Mouse (Mus musculus) C3H10T1/2 (cell line): ENCODE measurements around the gene Gm11563. TPM values are rescaled to one million over a fixed set of nuclear protein-coding genes. Genes with fewer than 3 reads are reported as not detected.

Experiments
- polyA plus RNA-seq, 2 experiments: library from polyadenylated mRNA; unstranded; fragments of >200 nt; fragmentation: generic; extraction: Trizol; gene quantifications; one replicate each; pipeline ENCODE4 v1.2.1; 2012; ENCODE audit warnings: missing spikeins in 2 of 2

Gm11563 gene
- not detected for polyA plus RNA-seq

GRCm38 (mm10) chr11:99658467-99659010 is at the start of gene Gm11563:
Gene Gm11563, minus strand, starts transcription at chr11:99658960.

GRCm38 (mm10) chr11:99690463-99690862 is 31.7 kb upstream of the Gm11563 start, which contains the start of gene Gm14190:
Gene Gm14190, minus strand, starts transcription at chr11:99690740.

GRCm38 (mm10) chr11:99665860-99666259 is 7.1 kb upstream of the Gm11563 start, which contains the start of gene Krtap4-6:
Gene Krtap4-6, minus strand, starts transcription at chr11:99665960.

GRCm38 (mm10) chr11:99650136-99650535 is 8.6 kb downstream of the Gm11563 start, which contains the start of gene Gm11555:
Gene Gm11555, minus strand, starts transcription at chr11:99650236.

GRCm38 (mm10) chr11:99643635-99644139 is 15.1 kb downstream of the Gm11563 start, which contains the start of gene Krtap4-7:
Gene Krtap4-7, minus strand, starts transcription at chr11:99644089.

GRCm38 (mm10) chr11:99634653-99635134 is 24.1 kb downstream of the Gm11563 start, which contains the start of gene Krtap4-2:
Gene Krtap4-2, minus strand, starts transcription at chr11:99635084.

GRCm38 (mm10) chr11:99628138-99628537 is 30.6 kb downstream of the Gm11563 start, which contains the start of gene Krtap4-1:
Gene Krtap4-1, minus strand, starts transcription at chr11:99628238.

GRCm38 (mm10) chr11:99620335-99620734 is 38.4 kb downstream of the Gm11563 start, which contains the start of gene Gm11562:
Gene Gm11562, minus strand, starts transcription at chr11:99620435.

GRCm38 (mm10) chr11:99614796-99615363 is 43.9 kb downstream of the Gm11563 start, which contains the start of gene Krtap2-4:
Gene Krtap2-4, minus strand, starts transcription at chr11:99614846.

GRCm38 (mm10) chr11:99610089-99610488 is 48.7 kb downstream of the Gm11563 start, which contains the start of gene Gm11937:
Gene Gm11937, minus strand, starts transcription at chr11:99610189.

Other genes starting within 250 kb of the Gm11563 start
- not detected for gene Krt12, start 236.7 kb downstream of the Gm11563 start, polyA plus RNA-seq
- gene Krt20, start 220.8 kb downstream of the Gm11563 start, polyA plus RNA-seq: not detected
- not detected for gene Krt23, start 165.8 kb downstream of the Gm11563 start, polyA plus RNA-seq
- not detected for gene Krt39, start 137.6 kb downstream of the Gm11563 start, polyA plus RNA-seq
- gene Krt40, start 115.8 kb downstream of the Gm11563 start, polyA plus RNA-seq: not detected
- gene Krtap3-3, start 108.1 kb downstream of the Gm11563 start, polyA plus RNA-seq: not detected
- not detected for gene Krtap3-2, start 102.1 kb downstream of the Gm11563 start, polyA plus RNA-seq
- not detected for gene Gm11939, start 99.5 kb downstream of the Gm11563 start, polyA plus RNA-seq
- not detected for gene Krtap3-1, start 92.3 kb downstream of the Gm11563 start, polyA plus RNA-seq
- gene Krtap1-5, start 77.9 kb downstream of the Gm11563 start, polyA plus RNA-seq: under 1 TPM in 1 of 2 experiments, not detected in 1; 0.06 TPM
- not detected for gene Krtap1-4, start 75.3 kb downstream of the Gm11563 start, polyA plus RNA-seq
- not detected for gene Krtap1-3, start 67.6 kb downstream of the Gm11563 start, polyA plus RNA-seq
- not detected for gene Krtap9-3, start 60.9 kb downstream of the Gm11563 start, polyA plus RNA-seq
- gene Gm11938, start 55.7 kb downstream of the Gm11563 start, polyA plus RNA-seq: not detected
- gene Gm11937, start 48.8 kb downstream of the Gm11563 start, polyA plus RNA-seq: not detected
- gene Krtap2-4, start 44.1 kb downstream of the Gm11563 start, polyA plus RNA-seq: not detected
- gene Gm11562, start 38.5 kb downstream of the Gm11563 start, polyA plus RNA-seq: not detected
- gene Krtap4-1, start 30.7 kb downstream of the Gm11563 start, polyA plus RNA-seq: not detected
- not detected for gene Krtap4-2, start 23.9 kb downstream of the Gm11563 start, polyA plus RNA-seq
- not detected for gene Krtap4-7, start 14.9 kb downstream of the Gm11563 start, polyA plus RNA-seq
- not detected for gene Gm11555, start 8.7 kb downstream of the Gm11563 start, polyA plus RNA-seq
- gene Krtap4-6, start 7.0 kb upstream of the Gm11563 start, polyA plus RNA-seq: not detected
- not detected for gene Gm14190, start 31.8 kb upstream of the Gm11563 start, polyA plus RNA-seq
- gene Gm14180, start 75.3 kb upstream of the Gm11563 start, polyA plus RNA-seq: not detected
- gene Gm11595, start 114.0 kb upstream of the Gm11563 start, polyA plus RNA-seq: not detected
- not detected for gene Krtap4-8, start 121.7 kb upstream of the Gm11563 start, polyA plus RNA-seq
- not detected for gene Krtap4-9, start 126.2 kb upstream of the Gm11563 start, polyA plus RNA-seq
- not detected for gene Gm11596, start 134.5 kb upstream of the Gm11563 start, polyA plus RNA-seq
- gene Gm11569, start 140.0 kb upstream of the Gm11563 start, polyA plus RNA-seq: not detected
- not detected for gene Gm11554, start 145.5 kb upstream of the Gm11563 start, polyA plus RNA-seq
- not detected for gene Krtap4-13, start 150.9 kb upstream of the Gm11563 start, polyA plus RNA-seq
- gene Gm11564, start 156.7 kb upstream of the Gm11563 start, polyA plus RNA-seq: not detected
- not detected for gene 2300003K06Rik, start 179.1 kb upstream of the Gm11563 start, polyA plus RNA-seq
- not detected for gene Krtap4-16, start 192.6 kb upstream of the Gm11563 start, polyA plus RNA-seq
- gene Gm11568, start 199.0 kb upstream of the Gm11563 start, polyA plus RNA-seq: not detected
- not detected for gene Gm11559, start 205.5 kb upstream of the Gm11563 start, polyA plus RNA-seq
- gene Krtap9-1, start 214.4 kb upstream of the Gm11563 start, polyA plus RNA-seq: not detected
- gene Gm11567, start 220.2 kb upstream of the Gm11563 start, polyA plus RNA-seq: not detected
- not detected for gene Krtap31-1, start 249.0 kb upstream of the Gm11563 start, polyA plus RNA-seq